Mouse (Mus musculus) cortical plate, adult 2 months (tissue): Measurements from ENCODE around the gene Olfr819.
"Not testable (repeated sequence)": the region's sequence is repeated elsewhere in the genome, so short reads cannot be mapped to it uniquely, and the experiment has no call there.

Experiments used
- CTCF ChIP-seq: fragments of 200-500 bp; IDR thresholded peaks from 2 replicates; pipeline ENCODE4 v1.5.1; 2011; ENCODE audit warnings: mild to moderate bottlenecking, control low read depth, low read length; ENCODE audit not compliant: insufficient read depth; ENCODE audit errors: extremely low read depth
- POLR2A ChIP-seq: fragments of 200-500 bp; IDR thresholded peaks from 2 replicates; pipeline ENCODE4 v1.6.1; 2011; ENCODE audit warnings: mild to moderate bottlenecking, low read length, control low read depth; ENCODE audit not compliant: insufficient read depth; ENCODE audit errors: extremely low read depth

DNA sequence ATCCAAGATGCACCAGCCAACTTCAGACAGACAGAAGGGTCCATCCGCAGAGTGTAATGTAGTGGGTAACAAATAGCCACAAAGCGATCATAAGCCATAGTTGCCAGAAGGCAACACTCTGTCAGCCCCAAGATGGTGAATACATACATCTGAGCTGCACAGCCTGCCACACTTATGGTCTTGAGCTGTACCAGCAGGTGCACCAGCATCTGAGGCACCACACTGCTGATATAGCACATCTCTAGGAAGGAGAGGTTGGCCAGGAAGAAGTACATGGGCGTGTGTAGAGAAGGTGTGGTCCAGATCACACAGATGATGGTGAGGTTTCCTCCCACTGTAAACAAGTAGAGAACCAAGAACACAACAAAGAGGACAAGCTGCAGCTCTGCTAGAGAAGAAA lies 834 bp downstream of the Olfr819 start:
- not testable (repeated sequence) for TF ChIP-seq CTCF, POLR2A
